Mouse (Mus musculus) adrenal gland, postnatal 36 days (tissue): ENCODE results near the gene Pan3. TPM values are rescaled to one million over a fixed set of nuclear protein-coding genes. Genes with fewer than 3 reads are reported as not detected.
A peak's percentile ranks its signal among the peaks of the same experiment; 100 is the strongest.
"Not testable (repeated sequence)": the region's sequence is repeated elsewhere in the genome, so short reads cannot be mapped to it uniquely, and the experiment has no call there.

Experiments used
- DNase-seq, 2 experiments: peaks; one replicate each; pipeline ENCODE4 v3.0.0; 2021; ENCODE audit warnings: mixed read lengths in 1 of 2
- total RNA-seq, 2 experiments: library from RNA; stranded (reverse); gene quantifications; 2 replicates each; pipeline ENCODE4 v1.2.3; 2021

The Pan3 gene
- total RNA-seq, 2 experiments from 2014 or later: 92.1 to 101 TPM

DNA sequence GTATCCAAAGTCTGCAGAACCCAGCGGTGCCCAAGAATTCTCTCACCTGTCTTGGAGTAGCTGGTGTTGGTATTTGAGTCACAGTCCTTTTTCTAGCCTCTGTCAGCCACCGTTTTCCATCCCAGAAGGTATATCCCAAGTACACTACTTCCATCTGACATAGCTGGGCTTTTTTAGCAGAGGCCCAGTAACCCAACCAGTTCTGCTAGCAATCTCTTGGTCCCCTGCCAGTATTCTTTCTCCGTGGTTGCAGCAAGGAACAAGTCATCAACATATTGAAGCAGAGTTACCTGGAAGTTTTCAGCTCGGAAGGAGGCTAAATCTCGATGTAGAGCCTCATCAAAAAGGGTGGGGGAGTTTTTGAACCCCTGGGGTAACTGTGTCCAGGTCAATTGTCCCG is 127.7 kb downstream of the Pan3 start:
- DNase-seq: not testable (repeated sequence)

DNA sequence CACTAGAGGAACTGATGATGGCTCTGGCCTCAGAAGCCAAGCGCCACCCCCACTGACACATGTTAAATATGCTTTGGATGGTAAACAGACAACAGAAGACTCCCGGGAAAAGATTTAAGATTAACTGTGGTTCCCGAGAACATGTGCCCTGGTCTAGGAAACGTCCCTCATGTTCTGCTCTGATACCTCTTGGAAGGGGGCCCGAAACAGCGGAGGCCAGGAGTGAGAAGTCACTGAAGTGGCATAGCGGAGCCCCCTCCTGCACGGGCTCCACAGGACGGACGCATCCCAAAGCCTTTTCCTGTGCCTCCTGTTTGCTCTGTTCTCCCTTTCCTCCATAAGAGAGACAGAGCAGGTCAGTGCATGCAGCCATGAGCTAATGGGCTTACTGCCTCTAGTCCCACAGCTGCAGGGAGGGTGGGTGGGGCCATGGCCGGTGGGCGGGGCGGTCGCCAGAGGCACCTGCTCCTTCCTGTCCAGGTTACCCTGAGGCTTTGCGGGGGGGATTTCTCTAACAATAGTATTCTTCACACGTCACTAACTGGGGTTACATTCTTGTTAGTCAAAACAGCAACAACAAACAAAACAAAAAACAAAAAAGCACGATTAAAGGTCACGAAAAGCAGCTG is 133.7 kb downstream of the Pan3 start:
- no peak for DNase-seq

DNA sequence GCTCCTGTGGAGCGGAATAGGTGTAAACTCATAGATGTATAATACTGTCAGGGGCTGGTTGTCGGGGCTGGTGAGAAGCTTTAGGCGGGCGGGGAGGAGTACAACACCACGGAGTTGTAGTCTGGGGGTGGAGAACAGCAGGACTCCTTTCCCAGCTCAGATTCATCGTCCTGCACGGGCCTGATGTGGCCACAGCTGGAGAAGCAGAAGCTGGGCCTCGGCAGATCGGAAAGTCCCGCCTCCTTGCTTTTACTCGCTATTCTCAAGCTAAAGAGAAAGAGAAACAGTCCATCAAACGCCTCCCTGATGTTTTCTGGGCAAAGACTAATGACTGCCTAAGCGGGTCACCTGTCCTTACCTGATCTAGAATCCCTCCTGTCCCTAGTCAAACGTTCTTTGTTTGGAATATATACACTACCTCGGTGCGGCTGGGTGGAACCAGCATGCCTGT is 134.2 kb downstream of the Pan3 start:
- no peak for DNase-seq

DNA sequence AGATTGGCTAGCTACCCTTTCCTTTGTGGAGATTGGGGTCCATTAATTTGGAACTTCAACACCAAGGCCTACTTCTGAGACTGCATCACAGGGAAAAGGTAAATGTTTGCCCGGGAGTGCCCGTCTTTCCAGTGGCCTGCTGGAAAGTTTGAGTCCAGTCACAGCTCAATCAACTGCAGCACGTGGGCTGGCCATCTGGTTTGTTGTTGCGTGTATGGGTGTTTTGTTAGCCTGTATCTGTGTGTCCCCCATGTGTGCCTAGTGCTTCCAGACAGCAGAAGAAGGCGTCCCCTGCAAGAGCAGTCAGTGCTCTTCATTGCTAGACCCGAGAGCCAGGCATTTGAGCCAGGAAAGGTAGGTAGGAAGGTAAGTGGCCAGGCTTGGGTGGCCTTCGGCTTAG is 135.5 kb downstream of the Pan3 start:
- no peak for DNase-seq

DNA sequence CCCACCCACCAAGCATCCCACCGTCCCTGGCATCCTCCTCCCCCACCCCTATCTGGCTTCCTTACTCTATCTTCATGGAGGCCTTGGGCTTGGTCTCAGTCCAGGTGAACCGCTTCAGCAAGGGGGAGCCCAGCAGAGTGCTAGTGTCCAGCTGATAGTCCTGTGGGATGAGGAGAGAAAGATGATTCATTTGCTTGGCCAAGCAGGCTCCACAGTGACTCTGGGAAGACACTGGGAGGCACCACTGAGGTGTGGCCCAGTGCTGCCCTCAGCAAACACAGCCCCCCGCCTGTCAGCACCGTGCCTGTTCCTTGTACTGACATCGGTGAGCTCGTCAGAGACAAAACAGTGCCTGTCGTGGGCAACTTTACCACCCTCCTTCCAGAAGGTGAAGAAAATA is 136.4 kb downstream of the Pan3 start:
- DNase-seq: no peak

DNA sequence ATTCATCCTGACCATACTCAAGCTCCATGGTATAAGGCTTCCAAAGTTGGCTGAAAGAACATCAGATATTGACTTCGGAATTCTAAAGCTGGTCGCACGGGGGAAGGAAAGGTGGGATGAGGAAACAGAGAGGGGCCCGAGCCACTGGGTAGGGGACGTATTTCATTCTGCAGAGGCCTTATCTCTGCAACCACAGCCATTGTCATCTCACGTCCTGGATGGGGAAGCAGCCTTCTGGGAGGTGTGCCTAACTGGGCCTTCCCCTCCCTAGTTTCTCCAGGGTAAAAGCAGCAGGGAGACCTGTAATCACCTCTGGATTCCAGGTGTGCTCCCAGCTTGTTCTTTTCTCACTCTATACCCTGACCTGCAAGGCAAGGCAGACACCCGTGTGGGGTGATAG is 142.7 kb downstream of the Pan3 start:
- no peak for DNase-seq

DNA sequence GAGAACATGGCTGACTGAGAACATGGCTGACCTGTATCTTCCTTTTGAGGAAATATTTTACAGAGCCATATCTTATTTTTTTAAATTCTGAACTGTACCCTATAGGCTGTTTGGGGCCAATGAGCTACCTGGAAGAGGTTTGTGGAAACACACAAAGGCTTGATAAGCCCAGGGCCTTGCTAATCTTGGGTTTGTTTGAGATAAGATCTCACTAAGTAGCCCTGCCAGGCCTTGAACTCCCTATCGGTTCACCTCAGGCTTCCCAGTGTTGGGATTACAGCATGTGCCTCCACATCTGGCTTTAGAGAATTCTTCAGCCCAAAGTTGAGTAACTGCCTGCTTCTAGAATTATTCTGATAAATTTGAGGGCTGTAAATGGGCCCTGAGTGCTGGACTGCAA is 143.6 kb downstream of the Pan3 start:
- no peak for DNase-seq

DNA sequence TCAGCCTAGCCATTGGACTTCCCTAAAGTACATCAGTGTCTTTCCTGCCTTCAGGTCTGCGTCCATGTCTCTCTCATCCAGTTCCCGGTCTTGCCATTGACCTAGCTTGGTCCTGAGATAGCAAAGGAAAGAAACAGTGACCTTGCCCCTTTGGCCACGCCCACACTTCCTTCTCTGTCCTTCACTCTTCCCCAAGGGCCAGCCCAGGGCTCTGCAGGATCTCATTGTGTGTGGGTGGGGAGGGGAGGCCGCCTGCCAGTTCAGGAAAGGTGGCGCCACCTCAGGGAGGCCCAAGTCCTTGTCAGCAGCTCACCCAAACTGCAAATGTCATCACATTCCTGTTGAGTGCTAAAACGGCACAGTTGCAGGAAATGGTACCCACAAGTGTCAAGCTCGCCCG is 144.6 kb downstream of the Pan3 start:
- peak; percentile 60 to 76 for DNase-seq

DNA sequence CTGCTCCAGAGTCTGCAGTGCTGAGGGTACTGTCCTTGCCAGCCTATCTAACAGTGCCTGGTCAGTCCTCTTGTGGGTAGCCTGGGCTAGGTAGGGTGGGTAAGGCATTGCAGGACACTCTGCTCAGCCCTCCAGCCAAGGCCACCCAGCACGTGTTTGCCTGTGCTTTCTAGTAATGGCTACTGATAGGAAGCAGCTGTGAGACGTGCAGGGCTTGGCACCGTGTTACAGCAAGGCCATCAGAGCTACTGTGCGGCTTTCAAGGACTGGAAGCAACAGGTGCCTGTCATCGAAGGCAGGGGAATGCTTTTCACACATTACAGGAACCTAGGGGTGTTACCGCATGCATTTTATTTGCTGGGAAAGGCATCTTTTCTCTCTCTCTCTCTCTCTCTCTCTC is 147.0 kb downstream of the Pan3 start:
- DNase-seq: no peak

DNA sequence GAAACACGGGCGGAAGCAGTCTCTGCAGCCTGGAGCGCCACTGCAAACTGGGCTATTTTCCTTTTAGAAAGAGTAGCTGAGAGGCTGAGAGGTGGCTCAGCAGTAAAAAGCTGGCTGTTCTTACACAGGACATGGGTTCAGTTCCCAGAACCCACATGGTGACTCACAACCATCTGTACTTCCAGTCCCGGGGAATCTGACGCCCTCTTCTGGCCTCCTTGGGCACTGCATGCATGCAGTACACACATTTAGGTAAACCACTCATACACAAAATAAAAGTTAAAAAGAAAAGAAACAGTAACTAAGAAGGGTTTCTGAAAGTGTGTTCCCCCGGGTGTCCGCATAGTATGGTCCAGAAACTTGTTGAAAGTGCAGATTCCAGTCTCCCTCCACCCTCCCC is 149.2 kb downstream of the Pan3 start:
- DNase-seq: no peak

DNA sequence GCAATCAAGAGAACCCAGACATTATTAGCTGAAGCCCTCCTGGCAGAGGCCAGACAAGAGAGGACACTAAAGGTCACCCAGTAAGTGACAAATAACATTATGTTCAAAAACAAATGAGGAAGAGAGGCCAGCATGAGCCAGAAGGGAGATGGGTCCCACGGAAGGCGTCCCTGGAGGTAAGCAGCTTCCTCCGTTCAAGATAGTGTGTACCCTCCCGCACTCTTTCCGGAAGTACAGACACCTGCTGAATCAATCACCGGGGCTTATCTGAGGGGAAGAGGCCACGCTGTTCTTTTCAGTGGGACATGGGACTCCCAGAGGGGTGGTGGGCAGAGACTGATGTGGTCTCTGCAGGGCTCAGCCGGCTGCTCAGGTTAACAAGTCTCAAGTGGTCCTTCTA is 149.7 kb downstream of the Pan3 start:
- no peak for DNase-seq

DNA sequence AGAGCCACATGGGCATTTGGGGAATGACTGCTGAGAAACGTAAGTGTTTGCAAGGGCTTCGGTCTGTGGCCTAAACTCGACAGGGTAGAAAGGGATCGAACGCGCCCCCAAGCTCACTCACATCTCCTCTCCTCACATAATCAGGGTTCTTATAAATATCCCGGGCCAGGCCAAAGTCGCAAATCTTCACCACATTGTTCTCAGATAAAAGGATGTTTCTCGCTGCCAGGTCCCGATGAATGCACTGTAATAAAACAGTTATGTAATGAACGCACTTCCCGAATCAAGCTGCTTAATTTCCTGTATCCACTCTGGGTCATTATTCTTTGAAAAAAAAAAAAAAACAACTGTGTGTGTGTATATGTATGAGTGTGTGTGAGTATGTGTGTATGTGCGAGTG is 150.2 kb downstream of the Pan3 start:
- DNase-seq: peak in 1 of 2 experiments; percentile 19

DNA sequence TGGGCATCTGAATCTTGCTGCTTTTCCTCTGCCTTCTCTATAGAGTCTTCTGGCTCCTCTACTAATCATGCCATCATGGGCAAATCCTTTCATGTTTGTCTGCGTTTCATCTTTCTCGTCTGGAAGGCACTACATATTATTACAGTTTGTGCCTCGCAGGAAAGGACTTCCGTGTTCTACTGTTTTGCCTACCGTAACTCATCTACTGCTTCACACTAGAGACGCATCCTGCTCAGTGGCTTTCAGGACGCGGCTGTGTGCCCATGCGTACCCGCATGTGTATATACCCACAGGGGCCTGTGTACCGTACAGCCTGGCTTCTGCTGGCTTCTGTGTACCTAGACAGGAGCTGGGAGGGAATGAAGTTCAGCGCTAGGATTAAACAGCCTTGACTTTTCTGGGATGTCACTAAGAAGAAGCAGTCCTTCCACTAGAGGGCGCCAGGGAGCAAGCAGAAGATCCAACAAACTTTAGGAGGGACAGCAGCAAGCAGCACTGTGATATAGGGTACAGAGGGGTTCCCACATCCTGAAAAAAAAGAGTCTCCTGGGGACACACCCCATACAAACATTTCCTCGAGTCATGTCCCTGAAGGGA is 153.8 kb downstream of the Pan3 start:
- peak; percentile 85 to 87 for DNase-seq

DNA sequence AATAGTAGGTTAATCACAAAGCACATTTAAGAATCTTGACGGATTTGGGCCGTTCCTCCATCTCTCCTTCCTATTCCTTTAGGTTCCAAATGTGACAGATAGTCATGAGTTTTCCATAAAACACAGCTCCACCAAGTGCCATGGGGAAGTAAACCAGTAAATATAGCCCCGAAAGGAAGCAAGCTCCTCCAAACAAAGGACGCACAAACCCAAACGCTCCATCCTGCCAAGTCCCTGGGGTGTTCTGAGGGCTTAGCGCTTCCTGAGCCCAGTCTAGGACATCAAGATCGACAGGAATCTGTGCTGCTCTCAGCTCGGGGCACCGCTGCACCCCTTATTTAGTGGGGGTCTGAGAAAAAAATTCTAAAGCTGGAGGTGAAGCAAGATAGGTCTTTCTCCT is 154.7 kb downstream of the Pan3 start:
- DNase-seq: peak in 1 of 2 experiments; percentile 32

DNA sequence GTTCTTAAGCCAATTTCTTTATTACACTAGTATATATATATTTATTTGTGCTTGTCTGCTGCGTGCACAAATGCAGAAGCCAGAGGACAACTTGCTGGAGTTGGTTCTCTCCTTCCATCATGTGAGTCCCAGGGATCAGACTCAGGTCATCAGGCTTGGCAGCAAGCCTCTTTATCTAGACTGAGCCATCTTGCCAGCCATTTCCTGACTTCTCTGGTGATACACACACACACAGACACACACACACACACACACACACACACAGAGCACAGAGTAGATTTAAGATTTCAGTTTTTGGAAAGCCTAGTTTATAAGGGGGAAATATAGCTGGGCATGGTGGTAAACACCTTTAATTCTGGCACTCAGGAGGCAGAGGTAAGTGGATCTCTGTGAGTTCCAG is 155.1 kb downstream of the Pan3 start:
- DNase-seq: no peak

DNA sequence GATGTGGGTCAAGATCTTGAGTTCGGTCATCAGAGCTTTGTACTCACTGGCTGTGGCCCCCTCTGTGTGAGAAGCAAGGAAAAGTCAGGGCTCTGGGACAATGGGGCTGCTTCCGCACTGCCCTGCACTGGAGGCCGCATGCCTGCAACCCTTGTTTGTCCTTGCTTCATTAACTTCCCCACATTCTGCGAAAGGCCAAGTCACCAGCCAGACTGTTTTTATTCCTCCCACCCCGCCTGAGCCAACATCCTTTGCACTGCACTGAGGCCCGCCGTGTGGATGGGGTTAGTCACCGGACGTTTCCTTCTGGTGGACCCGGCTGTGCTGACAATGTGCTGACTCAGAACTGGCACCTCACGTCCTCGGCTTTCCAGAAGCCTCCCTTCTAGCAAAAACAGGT is 159.9 kb downstream of the Pan3 start:
- DNase-seq: peak; percentile 40 to 56

DNA sequence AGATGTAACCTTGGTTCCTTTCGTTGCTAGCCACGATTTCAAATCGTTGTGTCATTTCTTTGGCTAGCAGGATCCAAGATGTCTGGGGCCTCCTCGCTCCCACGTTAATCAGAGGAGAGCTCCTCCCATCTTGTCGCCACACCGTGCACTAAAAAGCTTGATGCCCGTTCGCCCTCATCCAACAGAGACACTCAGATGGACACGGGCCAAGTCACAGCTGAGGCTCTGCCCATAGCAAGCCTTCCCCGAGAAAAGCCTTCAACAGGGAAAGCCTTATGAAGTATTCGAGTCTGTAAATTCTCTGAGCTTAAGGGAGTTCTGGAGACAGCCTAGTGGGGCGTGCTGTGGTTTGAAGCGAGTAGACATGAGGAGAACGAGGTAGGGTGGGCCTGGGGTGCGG is 167.9 kb downstream of the Pan3 start:
- no peak for DNase-seq

Other genes starting within 250 kb of the Pan3 start
- gene Gsx1, start 241.5 kb upstream of the Pan3 start, total RNA-seq: not detected
- gene Pdx1, start 160.2 kb upstream of the Pan3 start, total RNA-seq: not detected
- gene Cdx2, start 122.9 kb upstream of the Pan3 start, total RNA-seq: not detected
- 1 to 10 TPM in 1 of 2 experiments, not detected in 1; 3.7 TPM for gene Urad, start 107.7 kb upstream of the Pan3 start, total RNA-seq
- gene Flt3, start 29.7 kb upstream of the Pan3 start, total RNA-seq: under 1 TPM in 1 of 2 experiments, not detected in 1; 0.43 TPM